Mouse (Mus musculus) left cerebral cortex, postnatal 14 days (tissue): ENCODE measurements around the gene Slc39a13. TPM values are rescaled to one million over a fixed set of nuclear protein-coding genes. Genes with fewer than 3 reads are reported as not detected.
"Not testable (repeated sequence)": the region's sequence is repeated elsewhere in the genome, so short reads cannot be mapped to it uniquely, and the experiment has no call there.

ENCODE experiments used
- DNase-seq, 2 experiments: peaks; one replicate each; pipeline ENCODE4 v3.0.0; 2021 to 2022; ENCODE audit warnings: low spot score in 2 of 2, mixed read lengths in 1 of 2
- intact Hi-C: fragments of 180-260 bp; cut with DNase I; formaldehyde crosslinking; loops from one replicate; pipeline ENCODE4 v1.15.1; 2025
- long read RNA-seq, 2 experiments: library from polyadenylated mRNA; stranded (forward); transcript quantifications; one replicate each; pipeline ENCODE4 v2.0.0; 2021
- total RNA-seq, 2 experiments: library from RNA; stranded (reverse); gene quantifications; 2 replicates each; pipeline ENCODE4 v1.2.3; 2021

Slc39a13 gene
- total RNA-seq = 10 to 100 TPM; 26.2 to 32.9 TPM
- long read RNA-seq, experiment 1, transcript Slc39a13-203 (10 exons, 1,291 nt) = minor isoform, 11 of 35 reads
- long read RNA-seq, experiment 1, transcript Slc39a13-201 (10 exons, 2,469 nt) = major isoform, 17 of 35 reads
- long read RNA-seq, experiment 1, partial matches to known transcripts = 2 of 35 reads
- long read RNA-seq, experiment 1, other reads (novel, unspliced or antisense) = 5 of 35 reads
- long read RNA-seq, experiment 2, transcript Slc39a13-201 (10 exons, 2,469 nt) = major isoform, 14 of 29 reads
- long read RNA-seq, experiment 2, transcript Slc39a13-203 (10 exons, 1,291 nt) = minor isoform, 5 of 29 reads
- long read RNA-seq, experiment 2, partial matches to known transcripts = 2 of 29 reads
- long read RNA-seq, experiment 2, other reads (novel, unspliced or antisense) = 8 of 29 reads

GRCm38 (mm10) chr2:91070076-91070800 lies at the start of gene Slc39a13:
Slc39a13 (minus strand) TSS chr2:91070417.
- peak; percentile 96 to 97 for DNase-seq
- intact Hi-C loops = loop anchor here (1.0 kb wide), 1 partner anchor 31 kb away; no protein-coding TSS in a partner anchor

- DNase-seq = no peak
- intact Hi-C loops = loop anchor here (10.0 kb wide), 1 partner anchor 115 kb away; the partner anchor contains the start of gene Ddb2
Observed at GRCm38 (mm10) chr2:91119551-91119950, 49.3 kb upstream of the Slc39a13 start.

- intact Hi-C loops = loop anchor here (10.0 kb wide), 1 partner anchor 116 kb away; the partner anchor contains the start of gene Ddb2
- DNase-seq = no peak
Observed at GRCm38 (mm10) chr2:91119061-91119460, 48.8 kb upstream of the Slc39a13 start.

GRCm38 (mm10) chr2:91118647-91119046 lies 48.4 kb upstream of the Slc39a13 start:
- intact Hi-C loops = loop anchor here (10.0 kb wide), 1 partner anchor 116 kb away; the partner anchor contains the start of gene Ddb2
- DNase-seq = no peak

GRCm38 (mm10) chr2:91117585-91118275 lies 47.5 kb upstream of the Slc39a13 start, which contains the start of gene Mybpc3:
Mybpc3 (plus strand) TSS chr2:91118144.
- DNase-seq = no peak
- intact Hi-C loops = loop anchor here (10.0 kb wide), 1 partner anchor 117 kb away; the partner anchor contains the start of gene Ddb2

- no peak for DNase-seq
- intact Hi-C loops = loop anchor here (10.0 kb wide), 1 partner anchor 118 kb away; the partner anchor contains the start of gene Ddb2
Observed at GRCm38 (mm10) chr2:91116842-91117241, 46.6 kb upstream of the Slc39a13 start.

- intact Hi-C loops = loop anchor here (10.0 kb wide), 1 partner anchor 119 kb away; the partner anchor contains the start of gene Ddb2
- DNase-seq = no peak
Observed at GRCm38 (mm10) chr2:91115578-91115970, 45.4 kb upstream of the Slc39a13 start.

- intact Hi-C loops = loop anchor here (10.0 kb wide), 1 partner anchor 120 kb away; the partner anchor contains the start of gene Ddb2
- peak; percentile 91 to 93 for DNase-seq
Observed at GRCm38 (mm10) chr2:91114781-91115577, 44.8 kb upstream of the Slc39a13 start.

GRCm38 (mm10) chr2:91113852-91114251 lies 43.6 kb upstream of the Slc39a13 start:
- no peak for DNase-seq
- intact Hi-C loops = loop anchor here (10.0 kb wide), 1 partner anchor 121 kb away; the partner anchor contains the start of gene Ddb2

GRCm38 (mm10) chr2:91113334-91113733 lies 43.1 kb upstream of the Slc39a13 start:
- intact Hi-C loops = loop anchor here (10.0 kb wide), 1 partner anchor 121 kb away; the partner anchor contains the start of gene Ddb2
- DNase-seq = no peak

- intact Hi-C loops = loop anchor here (10.0 kb wide), 1 partner anchor 122 kb away; the partner anchor contains the start of gene Ddb2
- DNase-seq = no peak
Observed at GRCm38 (mm10) chr2:91112491-91112890, 42.3 kb upstream of the Slc39a13 start.

- DNase-seq = not testable (repeated sequence)
- intact Hi-C loops = loop anchor here (10.0 kb wide), 1 partner anchor 123 kb away; the partner anchor contains the start of gene Ddb2
Observed at GRCm38 (mm10) chr2:91111832-91112231, 41.6 kb upstream of the Slc39a13 start.

- intact Hi-C loops = loop anchor here (10.0 kb wide), 1 partner anchor 124 kb away; the partner anchor contains the start of gene Ddb2
- DNase-seq = no peak
Observed at GRCm38 (mm10) chr2:91110429-91110828, 40.2 kb upstream of the Slc39a13 start.

- intact Hi-C loops = loop anchor here (10.0 kb wide), 1 partner anchor 125 kb away; the partner anchor contains the start of gene Ddb2
- no peak for DNase-seq
Observed at GRCm38 (mm10) chr2:91109807-91110385, 39.7 kb upstream of the Slc39a13 start.

GRCm38 (mm10) chr2:91109241-91109640 lies 39.0 kb upstream of the Slc39a13 start:
- no peak for DNase-seq
- intact Hi-C loops = no loop called here

GRCm38 (mm10) chr2:91108156-91108555 lies 37.9 kb upstream of the Slc39a13 start:
- intact Hi-C loops = no loop called here

GRCm38 (mm10) chr2:91101124-91101740 lies 31.0 kb upstream of the Slc39a13 start:
- peak; percentile 88 to 93 for DNase-seq
- intact Hi-C loops = loop anchor here (1.0 to 5.0 kb wide), 2 partner anchors 31 to 234 kb away; partner anchors contain the start of gene Slc39a13

More at GRCm38 (mm10) chr2:91108156-91108555, 37.9 kb upstream of the Slc39a13 start:
- no peak for DNase-seq
